In genomic region chr1:166362659-166363058, GRCm38 (mm10) we compare ENCODE assay signal across 24 mouse cellular contexts. TPM values are rescaled to one million over a fixed set of nuclear protein-coding genes. Genes with fewer than 3 reads are reported as not detected.
DNase-seq lines count a peak whose midpoint lies in the region; ATAC-seq and TF ChIP-seq lines count a peak whose summit lies in the region.
"Had no signal": no experiment of that assay in that cellular context is flagged by ENCODE, and none has a peak within 500 bp of the region (broad histone marks: within the 10 kb centered on the region; RNA-seq: fewer than 3 reads in every experiment).

No protein-coding gene starts in this region.

- no peaks in the 10 kb centered on the region for H3K36me3 ChIP-seq in embryonic facial prominence, embryonic 14.5 days (ENCODE audit: control insufficient read depth, insufficient read depth, low read length)
- H3K36me3 ChIP-seq in embryonic facial prominence, embryonic 10.5 days (replicated peaks), result no peaks in the 10 kb centered on the region
- no peaks in the 10 kb centered on the region for H3K36me3 ChIP-seq in limb, embryonic 14.5 days (ENCODE audit: control insufficient read depth, insufficient read depth, low read length)
- no peaks in the 10 kb centered on the region for H3K36me3 ChIP-seq in limb, embryonic 10.5 days
- H3K36me3 ChIP-seq in lung, embryonic 15.5 days, result no peaks in the 10 kb centered on the region
- no peaks in the 10 kb centered on the region for H3K36me3 ChIP-seq in lung, postnatal 0 days (ENCODE audit: insufficient read depth, low read length)
- H3K36me3 ChIP-seq: embryonic facial prominence, embryonic 13.5 days; forebrain, embryonic 15.5 days; G1E had no signal

- H3K4me3 ChIP-seq in embryonic facial prominence, embryonic 14.5 days (ENCODE audit: low read depth, low read length), result no peak overlapping the region
- H3K4me3 ChIP-seq in embryonic facial prominence, embryonic 10.5 days, result no peak overlapping the region
- no peak overlapping the region for H3K4me3 ChIP-seq in limb, embryonic 14.5 days (replicated peaks; ENCODE audit: low read length)
- no peak overlapping the region for H3K4me3 ChIP-seq in limb, embryonic 10.5 days
- no peak overlapping the region for H3K4me3 ChIP-seq in lung, embryonic 15.5 days
- no peak overlapping the region for H3K4me3 ChIP-seq in lung, postnatal 0 days (ENCODE audit: low read depth, low read length)
- H3K4me3 ChIP-seq: embryonic facial prominence, embryonic 13.5 days; forebrain, embryonic 13.5 days; forebrain, embryonic 15.5 days had no signal

- no peak for TF ChIP-seq POLR2A in limb, embryonic 14.5 days (IDR thresholded peaks at IDR 0.05; ENCODE audit: borderline replicate concordance, extremely low read depth, insufficient read depth, insufficient read length)

- no peak overlapping the region for H3K4me2 ChIP-seq in embryonic facial prominence, embryonic 14.5 days (ENCODE audit: low read depth, low read length)
- no peak overlapping the region for H3K4me2 ChIP-seq in limb, embryonic 14.5 days (replicated peaks; ENCODE audit: low read depth, low read length, severe bottlenecking)
- no peak overlapping the region for H3K4me2 ChIP-seq in lung, embryonic 15.5 days
- no peak overlapping the region for H3K4me2 ChIP-seq in lung, postnatal 0 days (replicated peaks; ENCODE audit: low read depth, low read length)
- H3K4me2 ChIP-seq: embryonic facial prominence, embryonic 13.5 days; forebrain, embryonic 13.5 days; forebrain, embryonic 15.5 days had no signal

- WGBS in embryonic facial prominence, embryonic 14.5 days, result 60% methylated on average over 3 of the region's 3 CpGs
- 82% methylated on average over 3 of the region's 3 CpGs for WGBS in embryonic facial prominence, embryonic 10.5 days
- WGBS in limb, embryonic 14.5 days, result 58% methylated on average over 3 of the region's 3 CpGs
- WGBS in limb, embryonic 10.5 days, result 83% methylated on average over 3 of the region's 3 CpGs
- 51% methylated on average over 3 of the region's 3 CpGs for WGBS in lung, embryonic 15.5 days
- WGBS in lung, postnatal 0 days, result 39% methylated on average over 3 of the region's 3 CpGs

- no peak overlapping the region for H3K27ac ChIP-seq in embryonic facial prominence, embryonic 14.5 days (replicated peaks; ENCODE audit: low read depth, low read length)
- no peak overlapping the region for H3K27ac ChIP-seq in embryonic facial prominence, embryonic 10.5 days (replicated peaks)
- H3K27ac ChIP-seq in limb, embryonic 14.5 days (replicated peaks; ENCODE audit: low read depth, low read length), result no peak overlapping the region
- no peak overlapping the region for H3K27ac ChIP-seq in limb, embryonic 10.5 days
- H3K27ac ChIP-seq in lung, embryonic 15.5 days, result no peak overlapping the region
- no peak overlapping the region for H3K27ac ChIP-seq in lung, postnatal 0 days (ENCODE audit: low read length)
- H3K27ac ChIP-seq: embryonic facial prominence, embryonic 13.5 days; forebrain, embryonic 13.5 days; forebrain, embryonic 15.5 days had no signal

- no peaks in the 10 kb centered on the region for H3K9me3 ChIP-seq in embryonic facial prominence, embryonic 14.5 days (ENCODE audit: control insufficient read depth, low read length)
- H3K9me3 ChIP-seq in embryonic facial prominence, embryonic 10.5 days, result no peaks in the 10 kb centered on the region
- no peaks in the 10 kb centered on the region for H3K9me3 ChIP-seq in limb, embryonic 14.5 days (ENCODE audit: control insufficient read depth, low read length)
- no peaks in the 10 kb centered on the region for H3K9me3 ChIP-seq in limb, embryonic 10.5 days (replicated peaks)
- no peaks in the 10 kb centered on the region for H3K9me3 ChIP-seq in lung, embryonic 15.5 days
- no peaks in the 10 kb centered on the region for H3K9me3 ChIP-seq in lung, postnatal 0 days (ENCODE audit: low read length)
- H3K9me3 ChIP-seq: embryonic facial prominence, embryonic 13.5 days; forebrain, embryonic 13.5 days; forebrain, embryonic 15.5 days; G1E had no signal

- no peak for TF ChIP-seq CTCF in lung, postnatal 0 days (IDR thresholded peaks at IDR 0.05)

- no peak overlapping the region for H3K9ac ChIP-seq in embryonic facial prominence, embryonic 14.5 days (ENCODE audit: low read depth, low read length)
- H3K9ac ChIP-seq in limb, embryonic 14.5 days (ENCODE audit: low read depth, low read length, severe bottlenecking), result no peak overlapping the region
- H3K9ac ChIP-seq in lung, embryonic 15.5 days, result no peak overlapping the region
- H3K9ac ChIP-seq in lung, postnatal 0 days (replicated peaks; ENCODE audit: low read depth), result no peak overlapping the region
- H3K9ac ChIP-seq: embryonic facial prominence, embryonic 13.5 days; forebrain, embryonic 13.5 days; forebrain, embryonic 15.5 days had no signal

- ATAC-seq in embryonic facial prominence, embryonic 14.5 days (ENCODE audit: low read depth), result no peak
- no peak for ATAC-seq in limb, embryonic 14.5 days (ENCODE audit: low FRiP score, low read depth)
- peak; percentile 85 for ATAC-seq in lung, embryonic 15.5 days (ENCODE audit: borderline replicate concordance, extremely low read depth, low FRiP score, low TSS enrichment)
- 0 out of 2 replicates have a peak, but pooled peaks have one; percentile 16 for ATAC-seq in lung, postnatal 0 days
- ATAC-seq: activated CD4-positive, CD25-positive, alpha-beta regulatory T cell, adult 4 months; CD4-positive, CD25-positive, alpha-beta regulatory T cell, adult 4 months; forebrain, embryonic 13.5 days; forebrain, embryonic 15.5 days; Patski had no signal

- H3K27me3 ChIP-seq in embryonic facial prominence, embryonic 14.5 days (replicated peaks; ENCODE audit: control insufficient read depth, insufficient read depth, low read length), result no peaks in the 10 kb centered on the region
- H3K27me3 ChIP-seq in embryonic facial prominence, embryonic 10.5 days (replicated peaks; ENCODE audit: low read depth, poor library complexity, severe bottlenecking), result no peaks in the 10 kb centered on the region
- no peaks in the 10 kb centered on the region for H3K27me3 ChIP-seq in limb, embryonic 14.5 days (ENCODE audit: control insufficient read depth, insufficient read depth, low read length)
- no peaks in the 10 kb centered on the region for H3K27me3 ChIP-seq in limb, embryonic 10.5 days (ENCODE audit: low read depth, poor library complexity, severe bottlenecking)
- no peaks in the 10 kb centered on the region for H3K27me3 ChIP-seq in lung, embryonic 15.5 days
- H3K27me3 ChIP-seq in lung, postnatal 0 days (replicated peaks; ENCODE audit: insufficient read depth, low read length), result no peaks in the 10 kb centered on the region
- H3K27me3 ChIP-seq: forebrain, embryonic 15.5 days had no signal

- TF ChIP-seq EP300 in lung, postnatal 0 days (IDR thresholded peaks at IDR 0.05), result no peak

- peak; percentile 34 for DNase-seq in embryonic facial prominence, embryonic 14.5 days (ENCODE audit: low spot score)
- no peak for DNase-seq in embryonic facial prominence, embryonic 10.5 days (ENCODE audit: low spot score)
- peak; percentile 11 for DNase-seq in limb, embryonic 14.5 days (ENCODE audit: low spot score)
- DNase-seq in limb, embryonic 10.5 days (ENCODE audit: low spot score), result no peak
- DNase-seq in lung, adult 18-20 months, result no peak
- no peak for DNase-seq in lung, postnatal 0 days (ENCODE audit: low spot score)
- DNase-seq in lung, postnatal 25 days (ENCODE audit: low spot score), result no peak
- DNase-seq: adrenal gland, adult 8-10 months; adrenal gland, postnatal 14 days; adrenal gland, postnatal 36 days; B cell, adult 2 months; cerebellum, adult 11-12 months; cerebellum, adult 2 months; cerebellum, adult 9-10 months; cerebellum, postnatal 10 days; cerebellum, postnatal 25 days had no signal

- no peaks in the 10 kb centered on the region for H3K4me1 ChIP-seq in embryonic facial prominence, embryonic 14.5 days (ENCODE audit: control insufficient read depth, insufficient read depth, low read length)
- no peaks in the 10 kb centered on the region for H3K4me1 ChIP-seq in embryonic facial prominence, embryonic 10.5 days
- no peaks in the 10 kb centered on the region for H3K4me1 ChIP-seq in limb, embryonic 14.5 days (ENCODE audit: control insufficient read depth, insufficient read depth, low read length)
- H3K4me1 ChIP-seq in limb, embryonic 10.5 days, result no peaks in the 10 kb centered on the region
- H3K4me1 ChIP-seq in lung, embryonic 15.5 days, result no peaks in the 10 kb centered on the region
- H3K4me1 ChIP-seq in lung, postnatal 0 days (ENCODE audit: insufficient read depth, low read depth, low read length), result no peaks in the 10 kb centered on the region
- H3K4me1 ChIP-seq: embryonic facial prominence, embryonic 13.5 days; forebrain, embryonic 13.5 days; forebrain, embryonic 15.5 days had no signal

RNA-seq across cellular contexts. Expression of gene Tada1, which starts 16.2 kb away (rescaled TPM):
- polyA plus RNA-seq in embryonic facial prominence, embryonic 14.5 days (2014; fragmentation: Nextera tagmentation; extraction: Ambion mirVana), result 50.9 and 57.2 TPM in 2 replicates
- 62.9 and 64.6 TPM in 2 replicates for polyA plus RNA-seq in embryonic facial prominence, embryonic 10.5 days (2016; fragmentation: Nextera tagmentation; extraction: Ambion mirVana)
- 50.0 and 50.9 TPM in 2 replicates for polyA plus RNA-seq in limb, embryonic 14.5 days (2012; rRNA removed)
- 55.5 and 56.6 TPM in 2 replicates for polyA plus RNA-seq in limb, embryonic 14.5 days (2014; fragmentation: Nextera tagmentation; extraction: Ambion mirVana)
- 66.6 and 69.8 TPM in 2 replicates for polyA plus RNA-seq in limb, embryonic 10.5 days (2016; fragmentation: Nextera tagmentation; extraction: Ambion mirVana)
- 59.6 and 61.5 TPM in 2 replicates for polyA plus RNA-seq in lung, embryonic 15.5 days (2015; fragmentation: Nextera tagmentation; extraction: Ambion mirVana)
- polyA plus RNA-seq in lung, postnatal 0 days (2015; fragmentation: Nextera tagmentation; extraction: Ambion mirVana), result 26.5 and 28.1 TPM in 2 replicates

RNA-seq across cellular contexts. Expression of gene Pogk, which starts 47.0 kb away (rescaled TPM):
- polyA plus RNA-seq in embryonic facial prominence, embryonic 14.5 days (2014; fragmentation: Nextera tagmentation; extraction: Ambion mirVana), result 17.3 and 19.0 TPM in 2 replicates
- 27.5 and 28.2 TPM in 2 replicates for polyA plus RNA-seq in embryonic facial prominence, embryonic 10.5 days (2016; fragmentation: Nextera tagmentation; extraction: Ambion mirVana)
- polyA plus RNA-seq in limb, embryonic 14.5 days (2012; rRNA removed), result 26.8 and 28.4 TPM in 2 replicates
- polyA plus RNA-seq in limb, embryonic 14.5 days (2014; fragmentation: Nextera tagmentation; extraction: Ambion mirVana), result 21.7 and 26.2 TPM in 2 replicates
- 17.5 and 24.6 TPM in 2 replicates for polyA plus RNA-seq in limb, embryonic 10.5 days (2016; fragmentation: Nextera tagmentation; extraction: Ambion mirVana)
- polyA plus RNA-seq in lung, embryonic 15.5 days (2015; fragmentation: Nextera tagmentation; extraction: Ambion mirVana), result 10.5 and 11.3 TPM in 2 replicates
- 3.5 and 4.0 TPM in 2 replicates for polyA plus RNA-seq in lung, postnatal 0 days (2015; fragmentation: Nextera tagmentation; extraction: Ambion mirVana)
- polyA plus RNA-seq: G1E had no signal

Comparison
In these comparisons a context has a peak if more than half of its experiments do, and no peak if none do; other contexts are left out.
1. DNase-seq: peak in embryonic facial prominence, embryonic 14.5 days (single experiment) and limb, embryonic 14.5 days (single experiment); none in embryonic facial prominence, embryonic 10.5 days (single experiment), limb, embryonic 10.5 days (single experiment), lung, adult 18-20 months (0 of 2), lung, postnatal 0 days (single experiment) and lung, postnatal 25 days (single experiment).
2. ATAC-seq: peak in lung, embryonic 15.5 days (single experiment) and lung, postnatal 0 days (single experiment); none in embryonic facial prominence, embryonic 14.5 days (single experiment) and limb, embryonic 14.5 days (single experiment).